Mouse (Mus musculus): ENCODE measurements around the gene Acap3.

The Acap3 gene

GRCm38 (mm10) chr4:155886330-155886729 is 5.3 kb upstream of the Acap3 start:
- DNase-seq (ENCODE audit: low read depth, low spot score): no peak

GRCm38 (mm10) chr4:155887674-155888073 is 3.9 kb upstream of the Acap3 start:
- no peak for DNase-seq (ENCODE audit: low read depth, low spot score)

GRCm38 (mm10) chr4:155888181-155888580 is 3.4 kb upstream of the Acap3 start:
- no peak for DNase-seq (ENCODE audit: low read depth, low spot score)

GRCm38 (mm10) chr4:155889316-155889715 is 2.3 kb upstream of the Acap3 start:
- no peak for DNase-seq (ENCODE audit: low read depth, low spot score)

- DNase-seq (ENCODE audit: low read depth, low spot score): no peak
Measured at GRCm38 (mm10) chr4:155891011-155891471, 581 bp upstream of the Acap3 start.

- peak; percentile 72 for DNase-seq (ENCODE audit: low read depth, low spot score)
Measured at GRCm38 (mm10) chr4:155892017-155892416, 395 bp downstream of the Acap3 start.

- no peak for DNase-seq (ENCODE audit: low read depth, low spot score)
Measured at GRCm38 (mm10) chr4:155892438-155893211, 1.0 kb downstream of the Acap3 start.

- DNase-seq (ENCODE audit: low read depth, low spot score): no peak
Measured at GRCm38 (mm10) chr4:155893212-155893690, 1.6 kb downstream of the Acap3 start.

GRCm38 (mm10) chr4:155894311-155894881 is 2.8 kb downstream of the Acap3 start:
- DNase-seq (ENCODE audit: low read depth, low spot score): peak; percentile 62

GRCm38 (mm10) chr4:155895216-155895615 is 3.6 kb downstream of the Acap3 start:
- peak; percentile 67 for DNase-seq (ENCODE audit: low read depth, low spot score)

- DNase-seq (ENCODE audit: low read depth, low spot score): no peak
Measured at GRCm38 (mm10) chr4:155895826-155896225, 4.2 kb downstream of the Acap3 start.

- no peak for DNase-seq (ENCODE audit: low read depth, low spot score)
Measured at GRCm38 (mm10) chr4:155896461-155896860, 4.8 kb downstream of the Acap3 start.

- no peak for DNase-seq (ENCODE audit: low read depth, low spot score)
Measured at GRCm38 (mm10) chr4:155898318-155898717, 6.7 kb downstream of the Acap3 start.

- no peak for DNase-seq (ENCODE audit: low read depth, low spot score)
Measured at GRCm38 (mm10) chr4:155899355-155899754, 7.7 kb downstream of the Acap3 start.

GRCm38 (mm10) chr4:155901205-155901604 is 9.6 kb downstream of the Acap3 start:
- peak; percentile 58 for DNase-seq (ENCODE audit: low read depth, low spot score)

GRCm38 (mm10) chr4:155903246-155903645 is 11.6 kb downstream of the Acap3 start:
- DNase-seq (ENCODE audit: low read depth, low spot score): no peak

GRCm38 (mm10) chr4:155904318-155905102 is 12.9 kb downstream of the Acap3 start:
- no peak for DNase-seq (ENCODE audit: low read depth, low spot score)

- DNase-seq (ENCODE audit: low read depth, low spot score): no peak
Measured at GRCm38 (mm10) chr4:155905634-155906033, 14.0 kb downstream of the Acap3 start.

- no peak for DNase-seq (ENCODE audit: low read depth, low spot score)
Measured at GRCm38 (mm10) chr4:155906125-155906524, 14.5 kb downstream of the Acap3 start.

GRCm38 (mm10) chr4:155907003-155907402 is 15.4 kb downstream of the Acap3 start:
- no peak for DNase-seq (ENCODE audit: low read depth, low spot score)

GRCm38 (mm10) chr4:155908281-155908680 is 16.7 kb downstream of the Acap3 start:
- DNase-seq (ENCODE audit: low read depth, low spot score): no peak

- DNase-seq (ENCODE audit: low read depth, low spot score): no peak
Measured at GRCm38 (mm10) chr4:155908751-155909150, 17.1 kb downstream of the Acap3 start.

All from telencephalon, adult 2 months (tissue).